Mouse (Mus musculus) ES-CJ7 (cell line): ENCODE measurements at regions not wholly inside any gene's neighbourhood (a gene's known extent, or its start where the extent isn't known, plus 50 kb on each side); places are given as distances from the start of the nearest gene placed in this dataset.

Experiments
- DNase-seq: peaks from one replicate; pipeline ENCODE4 v3.0.0; 2011; ENCODE audit warnings: low read depth, low spot score

GRCm38 (mm10) chr10:37079535-37079934 lies 59.2 kb downstream of the Marcks start:
- DNase-seq = no peak

GRCm38 (mm10) chr10:37078439-37078838 lies 60.3 kb downstream of the Marcks start:
- no peak for DNase-seq

GRCm38 (mm10) chr10:37077741-37078140 lies 61.0 kb downstream of the Marcks start:
- no peak for DNase-seq

GRCm38 (mm10) chr10:37072834-37073233 lies 65.9 kb downstream of the Marcks start:
- DNase-seq = peak; percentile 59

GRCm38 (mm10) chr10:37072061-37072460 lies 66.7 kb downstream of the Marcks start:
- peak; percentile 36 for DNase-seq

GRCm38 (mm10) chr10:37071420-37071819 lies 67.3 kb downstream of the Marcks start:
- peak; percentile 5 for DNase-seq
